Mouse (Mus musculus) right cerebral cortex, postnatal 14 days (tissue): Measurements from ENCODE around the gene Orai3.
"Not testable (repeated sequence)": the region's sequence is repeated elsewhere in the genome, so short reads cannot be mapped to it uniquely, and the experiment has no call there.

Source experiments
- DNase-seq: peaks from one replicate; pipeline ENCODE4 v3.0.0; 2022

Gene Orai3

DNA sequence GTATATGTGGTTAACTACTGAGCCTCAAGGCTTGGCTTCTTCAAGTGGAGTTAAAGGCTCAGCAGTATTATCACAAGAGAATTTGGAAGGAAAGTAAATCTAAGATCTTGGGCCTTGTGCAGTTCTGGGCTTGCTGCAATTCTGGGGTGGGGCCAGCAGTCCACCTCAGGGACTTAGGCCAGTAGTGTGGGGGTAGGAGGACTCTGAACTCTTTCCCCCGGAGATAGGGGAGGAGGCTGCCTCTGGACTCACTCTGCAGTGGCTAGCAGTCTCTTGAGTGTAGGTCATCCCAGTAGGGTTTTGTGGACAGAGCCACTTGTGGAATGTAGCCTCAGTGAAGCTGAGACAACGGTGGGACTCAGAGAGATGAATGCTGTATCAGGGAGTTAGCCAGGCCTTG is 3.9 kb upstream of the Orai3 start:
- no peak for DNase-seq

DNA sequence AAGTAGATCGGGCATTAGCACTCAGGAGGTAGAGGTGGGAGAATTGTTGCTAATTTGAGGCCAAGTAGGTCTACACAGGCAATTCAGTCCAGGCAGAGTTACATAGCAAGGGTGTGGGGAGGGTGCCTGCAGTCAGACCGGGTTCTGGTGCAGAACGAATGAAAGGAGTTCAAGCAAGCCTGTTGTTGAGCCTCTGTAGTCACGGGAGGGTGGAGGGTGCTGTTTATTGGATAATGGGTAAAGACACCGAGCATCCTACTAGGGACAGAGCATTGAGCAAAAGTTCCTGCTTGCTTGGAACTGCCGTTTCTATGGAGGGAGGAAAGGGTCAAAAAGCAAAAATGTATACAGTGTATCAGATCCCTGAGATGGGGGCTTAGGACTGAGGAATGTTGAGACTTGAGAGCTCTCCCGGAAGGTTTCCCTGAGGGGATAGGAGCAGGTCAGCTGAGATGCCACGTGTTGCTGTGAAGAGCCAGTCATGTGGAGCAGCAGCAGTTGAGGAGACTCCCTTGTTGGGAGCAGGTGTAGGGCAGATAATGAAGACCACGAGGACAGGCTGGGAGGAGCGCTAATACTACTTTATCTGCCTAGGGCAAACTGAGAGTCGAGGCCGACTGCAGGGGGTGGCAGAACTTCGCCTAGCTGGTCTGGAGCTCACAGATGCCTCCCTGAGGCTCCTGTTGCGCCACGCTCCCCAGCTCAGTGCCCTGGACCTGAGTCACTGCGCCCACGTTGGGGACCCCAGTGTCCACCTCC is 2.6 kb upstream of the Orai3 start:
- no peak for DNase-seq

DNA sequence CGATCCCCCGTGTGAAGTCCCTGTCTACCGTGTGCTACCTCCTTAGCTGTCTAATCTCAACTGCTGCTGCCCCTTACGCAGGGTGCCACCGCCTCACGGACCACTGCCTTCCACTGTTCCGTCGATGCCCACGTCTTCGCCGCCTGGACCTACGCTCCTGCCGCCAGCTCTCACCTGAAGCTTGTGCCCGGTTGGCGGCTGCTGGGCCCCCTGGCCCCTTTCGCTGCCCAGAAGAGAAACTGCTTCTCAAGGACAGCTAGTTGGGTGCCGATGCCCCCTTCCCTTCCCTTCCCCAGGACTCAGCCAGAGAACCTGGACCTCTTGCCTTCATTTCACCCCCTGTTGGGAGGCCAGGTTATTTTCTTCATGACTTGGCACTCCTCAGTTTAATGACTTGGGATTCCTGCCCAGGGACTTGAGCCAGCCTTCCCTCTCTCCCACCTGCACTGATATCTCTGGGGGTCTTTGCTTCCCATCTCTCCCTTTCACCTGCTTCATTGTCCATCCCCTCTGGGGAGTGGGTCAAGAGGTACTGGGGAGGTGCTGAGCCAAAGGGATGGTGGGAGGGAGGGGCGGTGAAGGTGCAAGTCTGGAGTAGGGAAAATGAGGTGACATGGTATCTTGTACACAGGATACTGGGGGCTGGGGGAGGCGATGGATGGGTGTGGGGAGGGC is 1.8 kb upstream of the Orai3 start:
- DNase-seq, result no peak

DNA sequence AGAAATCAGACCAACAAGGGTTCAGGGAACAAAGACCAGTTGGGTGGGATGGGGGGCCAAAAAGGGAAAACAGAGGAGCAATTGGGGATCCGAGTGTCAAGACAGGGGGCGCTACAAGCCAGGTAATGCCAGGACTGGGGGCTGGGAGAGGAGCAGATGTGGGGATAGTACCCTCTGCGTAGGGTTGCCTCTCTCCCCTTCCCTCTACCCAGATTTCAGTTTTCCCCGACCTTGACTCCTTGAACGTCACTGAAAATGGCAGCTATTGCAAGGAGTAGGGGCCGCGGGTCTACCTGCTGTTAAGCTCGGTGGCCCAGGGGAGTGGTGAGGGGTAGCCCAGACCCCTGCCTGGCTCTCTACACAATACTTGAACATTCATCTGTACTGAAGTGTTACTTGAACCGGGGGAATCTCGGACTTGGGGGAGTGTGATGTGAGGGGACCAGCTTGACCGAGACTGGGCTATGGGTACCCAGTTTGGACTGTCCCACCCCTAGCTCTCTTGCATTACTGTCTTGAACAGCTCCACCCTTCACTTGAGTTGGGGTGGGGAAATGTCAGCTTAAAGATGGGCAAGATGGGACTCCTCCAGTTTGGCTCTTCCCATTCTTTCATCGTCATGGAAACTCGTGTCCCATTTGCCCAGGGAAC is 1.1 kb upstream of the Orai3 start:
- DNase-seq, result no peak

DNA sequence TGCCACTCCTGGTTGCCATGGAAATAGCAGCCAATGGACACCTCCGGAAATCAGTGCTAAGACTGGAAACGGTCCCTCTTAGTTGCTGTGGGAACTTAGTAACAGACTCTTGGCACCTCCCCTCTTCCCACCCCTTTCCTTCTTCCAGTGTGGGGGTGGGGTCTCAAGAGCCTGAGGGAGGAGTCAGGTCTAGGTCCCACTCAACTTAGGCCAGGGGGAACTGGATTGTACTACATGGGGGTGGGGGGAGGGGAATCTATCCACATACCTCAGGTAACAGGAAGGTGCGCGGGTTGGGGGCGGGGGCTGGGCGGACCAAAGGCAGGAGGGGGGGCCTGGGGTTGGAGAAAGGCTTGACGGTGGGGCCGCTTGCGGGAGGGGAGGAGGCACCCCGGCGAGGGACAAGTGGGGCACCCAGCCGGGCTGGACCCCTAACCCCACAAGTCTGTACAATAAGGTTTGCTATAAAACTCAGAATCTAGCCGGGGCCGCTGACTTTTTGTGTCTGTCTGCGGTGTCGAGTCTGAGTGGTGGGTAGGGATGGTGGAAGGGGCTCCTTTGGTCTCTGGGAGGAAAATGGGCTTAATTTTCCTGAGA is 520 bp upstream of the Orai3 start:
- DNase-seq, result peak; percentile 93

DNA sequence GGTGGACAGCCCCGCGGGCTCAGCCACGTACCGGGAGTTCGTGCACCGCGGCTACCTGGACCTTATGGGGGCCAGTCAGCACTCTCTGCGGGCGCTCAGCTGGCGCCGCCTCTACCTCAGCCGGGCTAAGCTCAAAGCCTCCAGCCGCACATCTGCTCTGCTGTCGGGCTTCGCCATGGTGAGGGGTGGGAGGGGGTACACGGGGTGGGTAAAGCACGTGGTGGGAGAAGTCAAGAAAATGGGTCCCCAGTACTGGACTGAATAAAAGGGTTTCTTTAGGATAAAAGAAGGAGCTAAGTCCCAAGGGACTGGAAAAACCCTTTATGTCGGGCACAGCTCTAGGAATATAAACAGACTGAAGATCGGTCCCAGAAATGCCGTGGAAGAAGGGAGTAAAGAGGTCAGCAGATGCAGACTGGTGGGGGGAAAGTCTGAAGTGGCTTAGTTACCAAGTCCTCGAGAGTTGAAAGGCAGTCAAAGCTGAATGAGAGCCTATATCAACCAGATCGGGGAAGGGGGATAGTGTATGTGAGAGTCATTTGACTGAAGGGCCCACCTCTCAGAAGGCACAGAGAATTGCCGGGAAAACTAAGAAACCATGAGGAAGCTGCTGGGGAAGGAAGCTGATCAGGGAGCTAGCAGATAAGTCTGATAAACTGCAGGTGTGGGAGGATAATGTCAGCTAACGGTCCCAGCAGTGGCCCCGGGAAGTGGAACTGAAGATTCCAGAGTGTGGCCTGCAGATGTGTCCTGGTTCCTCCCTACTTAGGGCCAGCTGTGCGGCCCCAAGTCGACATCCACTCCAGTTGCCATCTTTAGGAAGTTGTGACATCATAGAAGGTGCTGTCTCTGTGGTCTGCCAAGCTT is 657 bp downstream of the Orai3 start:
- no peak for DNase-seq

DNA sequence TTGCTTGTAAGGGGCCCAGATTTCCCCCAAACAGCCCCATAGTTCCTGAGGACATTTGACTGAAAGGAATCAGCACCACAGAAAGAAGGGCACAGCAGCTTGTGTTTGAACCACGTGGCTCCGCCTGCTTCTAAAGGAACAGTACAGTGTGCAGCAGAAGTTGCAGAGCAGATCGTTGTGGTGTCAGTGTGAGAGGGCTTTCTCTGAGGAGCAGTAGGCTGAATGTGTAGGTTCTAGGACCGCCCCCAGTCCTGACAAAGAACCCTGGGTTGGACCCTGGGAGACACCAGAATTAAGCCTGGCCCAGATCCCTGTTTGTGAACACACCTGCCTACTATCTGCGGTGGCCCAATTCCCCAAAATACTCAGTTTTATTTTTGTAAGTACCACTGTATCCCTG is 1.6 kb downstream of the Orai3 start:
- no peak for DNase-seq

DNA sequence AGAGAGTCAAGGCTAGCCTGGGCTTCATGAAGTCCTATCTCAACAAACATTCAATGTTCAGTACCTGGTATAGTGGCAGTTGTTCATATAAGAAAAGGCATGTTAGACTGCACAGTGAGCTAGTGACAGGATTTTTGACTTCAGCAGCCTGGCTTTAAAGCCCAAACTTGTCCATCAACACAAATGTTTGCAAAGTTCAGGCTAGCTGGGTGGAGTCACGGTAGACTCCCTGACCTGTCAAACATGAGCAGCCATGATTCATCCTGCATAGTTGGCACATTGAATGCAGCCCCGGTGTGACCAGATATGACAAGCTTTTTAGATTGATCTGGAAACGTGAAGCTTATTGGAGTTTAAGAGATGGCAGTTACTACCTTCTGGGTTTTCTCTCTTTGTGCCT is 2.5 kb downstream of the Orai3 start:
- no peak for DNase-seq

DNA sequence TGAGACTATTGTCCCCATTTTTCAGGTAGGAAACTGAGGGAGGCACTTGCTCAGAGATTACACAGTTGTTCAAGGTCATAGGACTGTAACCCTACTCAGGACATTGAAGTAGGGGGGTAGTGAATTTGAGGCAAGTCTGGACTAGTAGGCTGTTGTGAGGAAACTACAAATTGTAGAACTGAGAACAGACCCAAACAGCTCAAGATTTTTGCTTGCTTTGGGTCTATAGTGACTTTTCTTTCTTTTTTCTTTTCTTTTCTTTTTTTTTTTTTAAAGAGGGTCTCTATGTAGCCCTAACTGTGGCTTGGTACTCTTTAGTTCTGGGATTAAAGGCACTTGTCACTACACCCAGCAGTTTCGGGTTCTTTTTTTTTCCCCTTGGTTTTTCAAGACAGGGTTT is 2.9 kb downstream of the Orai3 start:
- DNase-seq, result no peak

DNA sequence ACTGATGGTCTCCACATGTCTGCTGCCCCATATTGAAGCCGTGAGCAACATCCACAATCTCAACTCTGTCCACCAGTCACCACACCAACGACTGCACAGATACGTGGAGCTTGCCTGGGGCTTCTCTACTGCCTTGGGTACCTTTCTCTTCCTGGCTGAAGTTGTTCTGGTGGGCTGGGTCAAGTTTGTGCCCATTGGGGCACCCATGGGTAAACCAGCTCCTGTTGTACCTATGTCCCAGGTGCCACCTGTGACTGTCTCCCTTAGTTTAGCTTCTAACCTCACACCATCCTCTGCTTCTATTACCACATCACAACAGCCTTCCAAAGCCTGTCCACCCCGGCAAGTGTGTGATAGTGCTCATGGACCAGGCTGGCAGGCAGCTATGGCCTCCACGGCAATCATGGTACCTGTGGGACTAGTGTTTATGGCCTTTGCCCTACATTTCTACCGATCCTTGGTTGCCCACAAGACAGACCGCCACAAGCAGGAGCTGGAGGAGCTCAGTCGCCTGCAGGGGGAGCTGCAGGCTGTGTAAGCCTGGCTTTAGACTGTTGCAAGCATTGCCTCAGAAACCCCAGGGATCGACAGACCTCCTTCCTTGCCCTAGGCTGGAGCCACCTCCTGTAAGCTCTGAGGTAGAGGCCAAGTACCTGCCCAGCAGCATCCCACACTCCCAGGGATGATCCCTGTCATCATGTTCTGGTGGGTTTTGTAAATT is 4.2 kb downstream of the Orai3 start:
- peak; percentile 76 for DNase-seq

DNA sequence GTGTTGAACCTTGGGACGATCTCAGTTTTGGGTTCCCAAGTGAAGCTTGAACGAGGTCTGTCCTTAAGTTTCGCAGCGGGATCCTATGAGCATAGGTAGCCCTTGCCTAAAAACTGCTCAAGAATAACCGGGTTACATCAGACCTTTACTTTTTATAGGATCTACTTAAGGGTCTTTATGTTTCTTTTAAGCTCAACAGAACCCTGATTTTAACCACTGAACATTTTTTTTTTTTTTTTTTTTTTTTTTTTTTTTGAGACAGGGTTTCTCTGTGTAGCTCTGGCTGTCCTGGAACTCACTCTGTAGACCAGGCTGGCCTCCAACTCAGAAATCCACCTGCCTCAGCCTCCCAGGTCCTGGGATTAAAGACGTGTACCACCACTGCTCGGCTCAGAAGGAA is 6.2 kb downstream of the Orai3 start:
- DNase-seq, result not testable (repeated sequence)

DNA sequence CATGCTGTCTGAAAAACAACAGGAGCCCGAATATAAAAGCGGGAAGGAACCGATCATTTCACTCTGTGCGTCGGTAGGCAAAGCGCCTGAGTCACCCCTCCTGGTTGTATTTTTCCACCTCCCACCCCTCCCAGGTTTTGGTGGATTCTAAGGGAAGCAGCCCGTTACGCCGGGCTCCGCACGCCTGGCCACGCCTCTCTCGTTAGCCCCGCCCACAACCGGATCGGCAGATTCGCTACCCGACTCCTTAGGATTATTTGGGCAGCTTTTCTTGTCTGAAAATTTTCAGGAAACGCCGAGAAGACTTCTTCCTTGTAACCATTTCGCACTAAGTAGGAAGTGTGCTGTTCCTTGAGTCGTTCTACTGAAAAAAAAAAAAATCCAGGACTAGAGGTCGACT is 6.8 kb downstream of the Orai3 start, which contains the start of gene Setd1a:
TSS of gene Setd1a (plus strand) at position 245 of the 400 bp plus-strand sequence.
- DNase-seq, result peak; percentile 91

DNA sequence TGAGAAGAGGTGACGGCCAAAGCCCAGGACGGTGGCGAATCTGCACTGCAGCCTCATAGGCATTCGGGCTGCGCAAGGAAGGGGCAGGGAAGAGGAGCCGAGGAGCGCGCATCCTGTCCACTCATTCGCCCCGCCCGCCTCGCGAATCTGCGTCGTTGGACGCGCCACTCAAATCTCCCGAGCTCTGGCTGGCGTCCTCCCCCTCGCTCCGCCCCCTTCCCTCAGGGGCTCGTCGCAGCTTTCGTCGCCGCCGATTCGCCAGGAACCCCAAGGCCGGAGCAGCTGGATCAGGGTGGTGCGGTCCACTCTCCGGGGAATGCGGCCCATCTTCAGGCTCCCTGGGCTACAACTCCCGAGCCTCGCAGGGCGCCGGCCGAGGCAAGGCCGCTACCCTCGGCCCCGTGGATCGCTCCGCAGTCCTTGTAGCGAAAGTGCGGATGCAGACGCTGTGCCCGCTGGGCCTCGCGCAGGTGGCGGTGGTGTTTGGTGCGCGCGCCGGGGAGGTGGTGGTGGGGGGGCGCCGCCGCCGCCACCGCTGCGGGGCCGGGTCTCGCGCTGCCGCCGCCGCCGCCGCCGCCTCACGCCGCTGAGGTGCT is 7.4 kb downstream of the Orai3 start:
- DNase-seq, result peak; percentile 97

DNA sequence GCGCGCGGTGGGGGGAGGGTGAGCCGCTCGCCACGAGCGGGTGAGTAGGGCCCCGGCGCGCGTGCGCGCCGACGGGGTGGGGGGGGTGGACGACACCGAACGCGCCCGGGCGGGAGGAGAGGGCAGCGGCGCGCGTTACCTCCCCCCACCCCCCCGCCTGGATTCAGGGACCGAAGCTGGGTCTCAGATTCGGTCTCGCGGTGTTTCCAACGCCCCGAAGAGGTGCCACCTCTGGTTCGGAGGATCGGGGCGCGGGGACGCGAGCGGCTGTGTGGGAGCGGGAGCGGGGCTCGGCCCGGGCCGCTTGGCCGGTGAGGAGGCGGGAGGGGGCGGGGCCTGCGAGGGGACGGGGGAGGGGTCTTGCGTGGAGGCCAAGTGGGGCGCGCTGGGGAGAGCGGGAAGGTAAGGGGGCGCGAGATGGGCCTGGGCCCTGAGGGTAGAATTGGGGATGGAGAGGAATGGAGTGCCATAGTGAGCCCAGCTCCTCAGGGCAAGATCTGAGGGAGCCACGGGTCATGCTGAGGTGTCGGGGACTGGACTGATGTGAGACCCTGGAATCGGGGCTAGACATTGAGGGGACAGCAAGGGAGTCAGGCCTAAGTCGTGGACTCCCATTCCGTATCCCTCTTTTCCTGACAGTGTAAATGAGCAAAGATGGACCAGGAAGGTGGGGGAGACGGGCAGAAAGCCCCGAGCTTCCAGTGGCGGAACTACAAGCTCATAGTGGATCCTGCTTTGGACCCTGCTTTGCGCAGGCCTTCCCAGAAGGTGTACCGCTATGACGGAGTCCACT is 8.1 kb downstream of the Orai3 start:
- peak; percentile 60 for DNase-seq

DNA sequence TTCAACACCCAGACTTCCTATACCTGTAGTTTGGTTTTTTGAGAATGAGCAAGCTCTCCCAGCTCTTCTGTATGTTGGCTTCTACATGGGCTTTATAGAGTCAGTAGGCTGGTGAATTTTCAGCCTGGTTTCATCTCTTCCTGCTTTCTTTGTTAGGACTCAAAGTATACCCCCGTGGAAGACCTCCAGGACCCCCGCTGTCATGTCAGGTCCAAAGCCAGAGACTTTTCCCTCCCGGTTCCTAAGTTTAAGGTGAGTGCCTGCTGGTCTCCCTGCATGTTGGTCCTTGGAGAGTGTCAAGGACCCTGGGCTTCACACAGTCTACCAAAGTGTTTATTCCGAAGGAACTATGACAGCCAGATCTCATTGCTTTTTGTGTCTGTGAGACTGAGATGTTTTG is 8.7 kb downstream of the Orai3 start:
- DNase-seq, result no peak

DNA sequence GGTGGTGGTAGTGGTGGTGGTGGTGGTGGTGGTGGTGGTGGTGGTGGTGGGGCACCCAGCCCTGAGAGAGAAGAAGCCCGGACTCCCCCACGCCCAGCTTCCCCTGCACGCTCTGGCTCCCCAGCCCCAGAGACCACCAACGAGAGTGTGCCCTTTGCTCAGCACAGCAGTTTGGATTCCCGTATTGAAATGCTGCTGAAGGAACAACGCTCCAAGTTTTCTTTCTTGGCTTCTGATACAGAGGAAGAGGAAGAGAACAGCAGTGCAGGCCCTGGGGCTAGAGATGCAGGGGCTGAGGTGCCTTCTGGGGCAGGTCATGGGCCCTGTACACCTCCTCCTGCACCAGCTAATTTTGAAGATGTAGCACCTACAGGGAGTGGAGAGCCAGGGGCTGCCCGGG is 15.7 kb downstream of the Orai3 start, which contains the start of gene Gm49388:
TSS of gene Gm49388 (plus strand) at position 301 of the 400 bp plus-strand sequence.
- DNase-seq, result no peak

DNA sequence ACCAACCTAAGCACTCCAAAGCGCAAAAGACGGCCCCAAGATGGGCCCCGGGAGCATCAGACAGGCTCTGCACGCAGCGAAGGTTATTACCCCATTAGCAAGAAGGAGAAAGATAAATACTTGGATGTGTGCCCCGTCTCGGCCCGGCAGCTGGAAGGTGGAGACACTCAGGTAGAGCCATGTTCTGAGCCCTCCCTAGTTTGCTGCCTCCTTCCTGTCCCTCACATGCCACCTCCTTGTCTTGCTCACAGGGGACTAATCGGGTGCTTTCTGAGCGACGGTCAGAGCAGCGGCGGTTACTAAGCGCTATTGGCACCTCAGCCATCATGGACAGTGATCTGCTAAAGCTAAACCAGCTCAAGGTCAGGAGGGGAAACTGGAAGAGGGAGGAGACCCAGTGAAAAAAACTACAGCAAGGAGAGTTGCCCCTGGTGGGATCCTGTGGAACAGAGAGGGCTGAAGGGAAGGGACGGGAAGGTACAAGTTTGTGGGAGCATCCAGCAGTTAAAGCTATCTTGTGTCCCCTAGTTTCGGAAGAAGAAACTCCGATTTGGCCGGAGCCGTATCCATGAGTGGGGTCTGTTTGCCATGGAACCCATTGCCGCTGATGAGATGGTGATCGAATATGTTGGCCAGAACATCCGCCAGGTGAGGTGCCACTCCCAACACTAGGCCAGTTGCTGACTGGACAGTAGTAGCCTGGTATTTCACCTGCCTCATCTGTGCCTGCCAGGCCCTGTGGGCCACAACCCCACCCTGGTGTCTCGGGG is 27.6 kb downstream of the Orai3 start:
- DNase-seq, result no peak

DNA sequence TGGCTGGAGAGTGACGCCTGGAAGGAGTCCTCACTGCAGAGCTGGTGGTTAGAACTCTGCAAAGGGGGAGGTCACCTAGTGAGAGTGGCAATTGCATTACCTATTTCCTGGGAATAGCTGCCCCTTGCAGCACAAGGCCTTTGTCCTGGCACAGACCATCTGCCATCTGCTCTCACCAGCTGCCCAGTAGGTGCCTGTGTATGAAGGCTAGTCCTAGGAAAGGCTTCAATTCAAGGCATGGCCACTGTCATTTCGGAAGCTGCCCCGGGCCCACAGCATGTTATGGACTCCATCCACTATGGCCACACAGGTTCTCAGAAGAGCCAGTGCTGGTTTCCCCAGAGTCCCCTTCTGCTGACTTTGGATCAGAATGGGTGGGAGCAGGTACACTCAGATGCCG is 29.0 kb downstream of the Orai3 start:
- DNase-seq, result no peak

DNA sequence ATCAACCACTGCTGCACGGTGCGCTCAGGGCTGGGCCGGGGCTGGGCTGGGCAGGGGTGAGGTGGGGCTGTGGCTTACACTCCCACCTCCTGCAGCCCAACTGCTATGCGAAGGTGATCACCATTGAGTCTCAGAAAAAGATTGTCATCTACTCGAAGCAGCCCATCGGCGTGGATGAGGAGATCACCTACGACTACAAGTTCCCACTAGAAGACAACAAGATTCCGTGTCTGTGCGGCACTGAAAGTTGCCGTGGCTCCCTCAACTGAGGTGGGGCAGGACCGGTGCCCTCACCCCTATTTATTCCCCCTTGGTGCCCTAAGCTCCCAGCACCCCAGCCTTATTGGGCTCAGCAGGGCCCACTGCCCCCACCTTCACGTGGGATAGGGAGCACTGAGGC is 29.6 kb downstream of the Orai3 start:
- DNase-seq, result no peak

DNA sequence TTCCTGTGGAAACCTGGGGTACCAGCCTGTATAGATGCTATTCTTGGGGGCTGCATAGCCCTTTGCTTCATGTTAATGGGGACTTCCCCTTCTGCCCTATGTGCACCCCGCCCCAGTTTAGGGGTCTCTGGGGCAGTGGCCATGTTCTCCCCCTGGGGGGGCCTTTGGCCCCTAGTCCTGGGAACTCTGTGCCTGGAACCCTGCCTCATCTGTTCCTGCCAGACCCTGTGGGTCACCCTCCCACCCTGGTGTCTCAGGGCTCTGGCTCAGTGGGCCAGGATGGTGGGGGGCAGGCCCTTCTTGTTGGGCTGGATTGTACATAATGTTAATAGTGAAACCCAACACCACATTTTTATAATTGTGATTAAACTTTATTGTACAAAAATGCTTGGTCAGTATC is 30.1 kb downstream of the Orai3 start:
- DNase-seq, result no peak
